Mouse (Mus musculus) frontal cortex, adult 2 months (tissue): ENCODE data around the gene Bad. TPM values are rescaled to one million over a fixed set of nuclear protein-coding genes. Genes with fewer than 3 reads are reported as not detected.

Experiments used
- DNase-seq, 2 experiments: peaks; one replicate each; pipeline ENCODE4 v3.0.0; 2022; ENCODE audit warnings: low spot score in 1 of 2; ENCODE audit errors: extremely low spot score in 1 of 2
- polyA plus RNA-seq: library from polyadenylated mRNA; depleted of rRNA; stranded (reverse); fragments of >200 nt; gene quantifications from 2 replicates; pipeline ENCODE4 v1.2.3, GENCODE M21; 2012

Gene Bad
- polyA plus RNA-seq, 1 experiment: 65.8 TPM

GRCm38 (mm10) chr19:6913991-6914390, 27.7 kb upstream of the Bad start:
- DNase-seq: no peak

- no peak for DNase-seq
These were observed 27.1 kb upstream of the Bad start for GRCm38 (mm10) chr19:6914540-6914939.

- no peak for DNase-seq
These were observed 26.4 kb upstream of the Bad start for GRCm38 (mm10) chr19:6915276-6915675.

- DNase-seq: no peak
These were observed 25.2 kb upstream of the Bad start for GRCm38 (mm10) chr19:6916496-6916895.

- DNase-seq: no peak
These were observed 23.3 kb upstream of the Bad start for GRCm38 (mm10) chr19:6918321-6918720.

GRCm38 (mm10) chr19:6919431-6919830, 22.2 kb upstream of the Bad start:
- DNase-seq: no peak

- DNase-seq: no peak
These were observed 21.6 kb upstream of the Bad start for GRCm38 (mm10) chr19:6919876-6920740.

- DNase-seq: no peak
These were observed 20.7 kb upstream of the Bad start for GRCm38 (mm10) chr19:6920741-6921636.

GRCm38 (mm10) chr19:6921647-6922567, 19.8 kb upstream of the Bad start, which contains the start of gene Esrra:
TSS of gene Esrra (minus strand) at chr19:6921813.
- peak; percentile 100 for DNase-seq

GRCm38 (mm10) chr19:6922901-6923735, 18.5 kb upstream of the Bad start:
- DNase-seq: no peak

- peak in 1 of 2 experiments; percentile 96 for DNase-seq
These were observed 17.0 kb upstream of the Bad start for GRCm38 (mm10) chr19:6924461-6925306.

GRCm38 (mm10) chr19:6925307-6925573, 16.4 kb upstream of the Bad start, which contains the start of gene Catsperz:
TSS of gene Catsperz (minus strand) at chr19:6925380.
- no peak for DNase-seq

- DNase-seq: no peak
These were observed 15.9 kb upstream of the Bad start for GRCm38 (mm10) chr19:6925611-6926329.

GRCm38 (mm10) chr19:6926559-6927255, 15.0 kb upstream of the Bad start:
- DNase-seq: no peak

- DNase-seq: no peak
These were observed 13.6 kb upstream of the Bad start for GRCm38 (mm10) chr19:6928080-6928479.

GRCm38 (mm10) chr19:6931002-6931401, 10.7 kb upstream of the Bad start:
- no peak for DNase-seq

GRCm38 (mm10) chr19:6932018-6932417, 9.6 kb upstream of the Bad start:
- DNase-seq: no peak

GRCm38 (mm10) chr19:6933102-6933435, 8.6 kb upstream of the Bad start:
- no peak for DNase-seq
